Mouse (Mus musculus) spleen, adult 2 months (tissue): ENCODE data around the gene Tacc3. TPM values are rescaled to one million over a fixed set of nuclear protein-coding genes. Genes with fewer than 3 reads are reported as not detected.
A peak's percentile ranks its signal among the peaks of the same experiment; 100 is the strongest.

Experiments
- DNase-seq, 2 experiments: peaks; one replicate each; pipeline versions ENCODE4 v3.0.0 to v3.0.0-alpha.2; 2012 to 2021; ENCODE audit warnings: low spot score in 2 of 2, low read depth in 1 of 2
- H3K27ac ChIP-seq: fragments of 200-500 bp; 2 replicates; pipeline ENCODE4 v1.5.1; 2012; ENCODE audit warnings: low read length, inconsistent platforms; ENCODE audit not compliant: insufficient read depth
- H3K27me3 ChIP-seq: fragments of 200-500 bp; 2 replicates; pipeline ENCODE4 v1.6.1; 2012; ENCODE audit warnings: mild to moderate bottlenecking, moderate library complexity, low read length, inconsistent platforms; ENCODE audit not compliant: control insufficient read depth, insufficient read depth
- H3K36me3 ChIP-seq: fragments of 200-500 bp; 2 replicates; pipeline ENCODE4 v1.6.1; 2012; ENCODE audit warnings: mild to moderate bottlenecking, low read length, inconsistent platforms; ENCODE audit not compliant: control insufficient read depth, insufficient read depth
- H3K4me1 ChIP-seq: fragments of 200-500 bp; 2 replicates; pipeline ENCODE4 v1.6.1; 2011; ENCODE audit warnings: inconsistent platforms; ENCODE audit not compliant: control insufficient read depth, insufficient read depth, insufficient read length
- H3K4me3 ChIP-seq: fragments of 200-500 bp; 2 replicates; pipeline ENCODE4 v1.5.1; 2011; ENCODE audit warnings: mild to moderate bottlenecking, inconsistent platforms; ENCODE audit not compliant: insufficient read depth, insufficient read length; ENCODE audit errors: extremely low read depth
- CTCF ChIP-seq: fragments of 200-500 bp; IDR thresholded peaks from 2 replicates; pipeline ENCODE4 v1.5.1; 2011; ENCODE audit warnings: mild to moderate bottlenecking, inconsistent platforms; ENCODE audit not compliant: insufficient read depth, insufficient read length, insufficient replicate concordance; ENCODE audit errors: extremely low read depth
- POLR2A ChIP-seq: fragments of 200-500 bp; IDR thresholded peaks from 2 replicates; pipeline ENCODE4 v1.6.1; 2011; ENCODE audit warnings: low read depth, low read length, inconsistent platforms
- WGBS: fragments of 180-500 bp; shearing (Covaris S2); methylation state at CpG from one replicate; pipeline ENCODE4 v1.1.7; 2018; 5-methylcytosine and 5-hydroxymethylcytosine counted together
- polyA plus RNA-seq: library from polyadenylated mRNA; depleted of rRNA; stranded (reverse); fragments of >200 nt; gene quantifications from 2 replicates; pipeline ENCODE4 v1.2.3, GENCODE M21; 2012

Tacc3 gene
- polyA plus RNA-seq, 1 experiment = 9.2 TPM

DNA sequence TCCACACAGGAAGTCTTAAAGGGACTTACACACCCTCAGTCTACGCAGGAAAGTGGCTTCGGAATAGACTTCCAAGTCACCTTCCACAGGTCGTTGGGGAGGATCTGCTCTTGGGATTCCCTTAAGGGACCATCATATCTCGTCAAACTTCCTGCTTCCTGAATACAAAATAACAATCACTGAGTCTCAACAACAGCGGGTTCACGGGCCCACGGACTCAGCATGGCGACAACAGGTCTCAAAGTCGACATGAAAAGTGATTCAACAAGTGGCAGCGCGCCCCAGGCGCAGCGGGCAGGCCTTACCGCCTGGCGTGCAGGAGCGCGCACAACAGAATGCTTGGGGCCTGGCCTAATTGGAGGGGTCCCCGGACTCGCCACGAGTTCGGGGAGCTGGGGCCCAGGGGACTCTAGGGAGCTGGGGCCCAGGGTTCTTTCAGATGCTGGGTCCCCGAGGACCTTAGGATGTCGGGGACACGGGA, 29.1 kb upstream of the Tacc3 start:
- Histone ChIP-seq H3K4me1 (peaks cover 7% of the 10 kb centered on the region), H3K27me3 (no peaks in the 10 kb centered on the region), H3K36me3 (no peaks in the 10 kb centered on the region), H3K4me3 (peak overlapping the region; percentile 98), H3K27ac (peak overlapping the region; percentile 96)
- under 1% methylated on average over 24 of the region's 24 CpGs for WGBS
- DNase-seq = peak; percentile 6 to 27
- TF ChIP-seq CTCF (no peak), POLR2A (no peak)

GRCm38 (mm10) chr5:33629301-33629987, 28.5 kb upstream of the Tacc3 start, which contains the start of the genes Fam53a and Gm9903:
Fam53a (minus strand) TSS chr5:33629635.
Gm9903 (plus strand) TSS chr5:33629925.
- Histone ChIP-seq H3K4me1 (peaks cover 7% of the 10 kb centered on the region), H3K36me3 (no peaks in the 10 kb centered on the region), H3K27ac (peak within 1 kb of the TSS; percentile 96), H3K27me3 (no peaks in the 10 kb centered on the region), H3K4me3 (peak within 1 kb of the TSS; percentile 98)
- WGBS = under 1% methylated on average over 88 of the region's 99 CpGs
- peak; percentile 92 to 100 for DNase-seq
- TF ChIP-seq CTCF (no peak), POLR2A (peak; percentile 97)

DNA sequence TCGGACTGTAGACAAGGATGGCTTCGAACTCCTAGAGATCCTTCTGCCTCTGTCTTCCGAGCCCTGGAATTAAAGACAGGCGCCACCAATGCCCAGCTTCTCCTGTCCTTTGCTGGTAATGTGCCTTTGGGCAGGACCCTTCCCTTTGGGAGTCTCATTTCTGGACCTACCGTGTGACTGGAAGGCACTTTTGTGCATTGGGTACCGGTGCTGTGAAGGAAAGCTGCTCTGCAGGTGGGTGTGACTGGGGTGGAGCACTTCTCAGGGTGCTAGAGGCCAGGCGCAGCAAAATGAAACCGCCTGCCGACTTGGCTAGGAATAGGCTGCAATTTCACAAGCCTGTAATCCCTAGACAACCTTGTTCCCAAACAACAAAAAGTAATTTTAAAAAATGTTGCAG, 27.9 kb upstream of the Tacc3 start:
- Histone ChIP-seq H3K27ac (peak overlapping the region; percentile 51; the same call in 1 of the 2 replicates), H3K4me1 (peaks cover 7% of the 10 kb centered on the region), H3K27me3 (no peaks in the 10 kb centered on the region), H3K36me3 (no peaks in the 10 kb centered on the region), H3K4me3 (peak overlapping the region; percentile 57)
- 1% methylated on average over 9 of the region's 9 CpGs for WGBS
- peak; percentile 11 to 26 for DNase-seq
- no peak for TF ChIP-seq CTCF
- no peak for TF ChIP-seq POLR2A

DNA sequence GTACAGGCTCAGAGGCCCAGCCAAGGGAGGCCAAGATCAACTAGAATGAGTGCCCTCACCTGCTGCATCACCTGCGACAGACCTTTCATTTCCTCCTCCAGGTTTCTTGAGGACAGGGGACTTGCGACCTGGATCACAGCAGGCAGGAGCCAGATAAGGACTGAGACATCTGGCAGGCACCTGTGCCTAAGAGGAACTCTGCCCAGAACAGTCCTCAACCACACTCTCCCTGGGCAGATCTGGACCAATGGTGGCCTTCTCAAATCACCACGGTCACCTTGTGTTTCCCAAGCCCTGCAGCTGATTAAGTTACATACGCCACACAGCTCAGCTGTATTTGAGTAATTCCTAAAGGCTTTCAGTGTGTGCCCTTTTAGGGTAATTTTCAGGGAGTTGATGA, 27.3 kb upstream of the Tacc3 start:
- H3K36me3 ChIP-seq = no peaks in the 10 kb centered on the region
- WGBS = 50% methylated on average over 4 of the region's 4 CpGs
- H3K27ac ChIP-seq = no peak overlapping the region
- DNase-seq = no peak
- H3K4me1 ChIP-seq = peaks cover 7% of the 10 kb centered on the region
- H3K4me3 ChIP-seq = no peak overlapping the region
- TF ChIP-seq POLR2A (no peak), CTCF (no peak)
- no peaks in the 10 kb centered on the region for H3K27me3 ChIP-seq

GRCm38 (mm10) chr5:33632526-33632925, 25.4 kb upstream of the Tacc3 start:
- Histone ChIP-seq H3K27me3 (no peaks in the 10 kb centered on the region), H3K27ac (no peak overlapping the region), H3K36me3 (no peaks in the 10 kb centered on the region), H3K4me3 (no peak overlapping the region), H3K4me1 (peaks cover 7% of the 10 kb centered on the region)
- WGBS = 85% methylated on average over 1 of the region's 1 CpGs
- no peak for DNase-seq
- TF ChIP-seq POLR2A (no peak), CTCF (no peak)

GRCm38 (mm10) chr5:33635361-33635760, 22.6 kb upstream of the Tacc3 start:
- no peaks in the 10 kb centered on the region for H3K27me3 ChIP-seq
- TF ChIP-seq POLR2A (no peak), CTCF (no peak)
- H3K27ac ChIP-seq = no peak overlapping the region
- peaks cover 7% of the 10 kb centered on the region for H3K36me3 ChIP-seq
- no peak overlapping the region for H3K4me3 ChIP-seq
- no peaks in the 10 kb centered on the region for H3K4me1 ChIP-seq
- DNase-seq = no peak
- WGBS = 84% methylated on average over 3 of the region's 3 CpGs

- no peak overlapping the region for H3K27ac ChIP-seq
- H3K27me3 ChIP-seq = no peaks in the 10 kb centered on the region
- DNase-seq = no peak
- peaks cover 18% of the 10 kb centered on the region for H3K36me3 ChIP-seq
- TF ChIP-seq POLR2A = no peak
- TF ChIP-seq CTCF = no peak
- no peaks in the 10 kb centered on the region for H3K4me1 ChIP-seq
- 92% methylated on average over 3 of the region's 3 CpGs for WGBS
- no peak overlapping the region for H3K4me3 ChIP-seq
Measured at GRCm38 (mm10) chr5:33637606-33638350, 20.1 kb upstream of the Tacc3 start.
